Mouse (Mus musculus) v-Abl transformed pro-B cells (cell line): ENCODE data around the gene Cntn6.

Source experiments
- in situ Hi-C, 2 experiments: fragments of 400-800 bp; cut with MboI; formaldehyde crosslinking; loops; one replicate each; pipeline ENCODE4 v1.15.1; 2025; ENCODE audit not compliant: unreplicated experiment in 2 of 2

Cntn6 gene

GRCm38 (mm10) chr6:104492490-104493431 lies at the start of gene Cntn6:
Gene Cntn6 (plus strand): TSS chr6:104492790.
- in situ Hi-C loops, result no loop called here

DNA sequence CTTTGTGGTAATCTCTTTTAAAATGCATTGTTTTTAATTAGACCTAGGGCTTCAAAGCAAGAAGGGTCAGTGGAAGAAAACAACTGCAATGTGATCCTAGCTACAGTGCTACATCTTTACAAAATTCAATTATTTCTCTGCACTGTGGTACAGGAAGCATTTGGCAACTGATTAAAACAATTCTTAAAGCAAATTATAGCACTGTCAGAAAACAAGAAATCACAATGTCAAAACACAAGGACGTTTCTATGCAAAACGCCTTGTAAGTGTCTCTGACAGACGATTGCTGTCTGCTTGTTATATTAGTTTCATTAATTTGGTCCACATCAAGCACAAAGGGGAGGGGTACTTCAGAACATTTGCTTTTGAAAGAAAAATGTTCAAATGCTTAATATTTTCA lies 48.9 kb upstream of the Cntn6 start:
- in situ Hi-C loops, result no loop called here

- in situ Hi-C loops, result no loop called here
These were observed 21.9 kb upstream of the Cntn6 start for GRCm38 (mm10) chr6:104470706-104471105.

- in situ Hi-C loops, result no loop called here
These were observed 13.3 kb upstream of the Cntn6 start for GRCm38 (mm10) chr6:104479242-104479641.

DNA sequence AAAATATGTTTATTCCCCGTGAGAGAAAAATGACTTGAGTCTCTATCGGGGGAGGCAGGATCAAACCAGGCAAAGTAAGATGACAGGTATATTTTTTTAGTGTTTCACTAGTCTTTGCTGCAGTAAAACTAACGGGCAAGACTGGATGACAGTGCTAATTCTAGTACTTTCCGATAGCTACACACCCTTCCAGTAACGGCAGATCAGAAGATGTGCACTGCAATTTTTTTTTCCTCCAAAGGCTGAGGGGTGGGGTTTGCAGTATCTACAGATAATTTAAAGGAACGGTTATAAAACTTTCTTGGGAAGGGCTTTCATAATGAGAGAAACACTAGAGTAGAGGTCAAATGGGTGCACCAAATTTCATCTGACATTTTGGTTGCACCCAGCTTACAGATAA lies 869 bp downstream of the Cntn6 start:
- in situ Hi-C loops, result no loop called here

- in situ Hi-C loops, result no loop called here
These were observed 3.2 kb downstream of the Cntn6 start for GRCm38 (mm10) chr6:104495801-104496200.

GRCm38 (mm10) chr6:104563993-104564392 lies 71.4 kb downstream of the Cntn6 start:
- in situ Hi-C loops, result no loop called here

DNA sequence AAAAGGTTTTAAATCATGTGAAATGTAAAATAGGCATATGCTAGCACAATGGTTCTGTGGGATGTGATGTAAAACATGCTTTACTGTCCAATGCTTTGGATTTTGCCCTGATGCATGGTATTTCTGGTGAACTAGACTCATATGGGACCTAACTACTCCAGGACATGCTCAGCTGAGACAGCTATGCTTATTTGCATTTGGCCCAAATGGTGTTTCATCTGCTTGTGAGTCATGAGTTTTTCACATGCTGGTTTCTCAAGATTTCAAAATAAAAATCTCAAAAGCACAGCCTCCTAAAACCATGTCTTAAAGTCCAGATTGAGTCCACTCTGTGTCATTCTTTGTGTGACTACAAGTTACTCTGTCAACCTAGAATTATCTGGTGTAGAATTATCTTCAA lies 77.0 kb downstream of the Cntn6 start:
- in situ Hi-C loops, result no loop called here

DNA sequence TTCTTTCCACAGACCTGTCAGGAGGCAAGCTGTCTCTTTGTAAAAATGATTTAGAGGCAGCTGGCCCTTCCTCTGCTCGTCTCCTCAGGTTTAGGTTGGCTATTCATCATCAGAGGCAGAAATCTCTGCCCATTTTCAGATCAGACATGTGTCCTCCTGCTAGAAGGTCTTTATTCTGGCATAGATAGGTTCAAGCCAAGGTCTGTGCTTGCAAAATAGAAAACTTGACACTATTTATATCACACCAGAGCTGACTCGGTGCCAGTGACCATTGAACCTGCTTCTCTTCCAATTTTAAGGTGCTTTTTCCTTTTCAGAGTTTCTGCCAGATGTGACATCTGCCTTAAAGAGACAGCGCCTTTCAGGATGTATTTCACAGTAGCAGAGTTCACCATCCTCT lies 95.4 kb downstream of the Cntn6 start:
- in situ Hi-C loops, result no loop called here

- in situ Hi-C loops, result no loop called here
These were observed 108.3 kb downstream of the Cntn6 start for GRCm38 (mm10) chr6:104600838-104601397.

GRCm38 (mm10) chr6:104602894-104603293 lies 110.3 kb downstream of the Cntn6 start:
- in situ Hi-C loops, result no loop called here

DNA sequence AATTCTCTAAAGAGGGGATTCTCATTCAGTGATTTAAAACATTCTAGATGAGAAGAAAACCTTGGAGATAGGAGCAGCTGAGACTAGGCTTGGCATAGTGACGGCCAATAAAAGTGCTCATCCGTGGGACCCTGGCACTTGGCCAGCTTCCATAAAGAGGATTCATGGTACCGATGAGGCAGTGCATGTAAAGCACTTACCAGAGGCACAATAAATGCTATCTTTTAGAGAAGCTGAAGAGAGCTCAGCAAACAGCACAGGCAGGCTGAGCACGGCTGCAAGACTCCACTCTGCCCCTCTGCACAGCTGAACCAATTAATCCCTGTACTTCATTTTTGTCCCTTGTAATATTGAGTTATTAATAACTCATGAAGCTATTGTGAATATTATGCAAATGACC lies 110.8 kb downstream of the Cntn6 start:
- in situ Hi-C loops, result no loop called here

DNA sequence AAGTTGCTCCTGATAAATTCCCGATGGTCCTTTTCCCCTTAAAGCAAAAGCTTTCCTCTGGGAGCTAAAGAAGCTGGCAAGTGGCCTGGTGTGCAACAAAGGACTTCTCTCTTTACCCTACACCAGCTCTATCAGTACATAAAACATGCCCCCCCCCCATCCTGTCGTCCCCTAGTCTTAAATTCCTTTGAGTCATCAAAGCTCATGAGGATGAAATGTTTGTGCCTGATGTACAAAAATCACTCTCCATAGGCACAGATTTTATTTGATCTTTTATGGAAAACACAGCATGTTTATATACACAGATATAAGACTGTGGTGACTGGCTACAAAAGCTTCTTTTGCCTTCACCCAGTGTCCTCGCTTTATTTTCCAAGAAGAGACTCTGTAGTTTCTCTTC lies 112.6 kb downstream of the Cntn6 start:
- in situ Hi-C loops, result no loop called here

- in situ Hi-C loops, result no loop called here
These were observed 160.9 kb downstream of the Cntn6 start for GRCm38 (mm10) chr6:104653518-104653917.

DNA sequence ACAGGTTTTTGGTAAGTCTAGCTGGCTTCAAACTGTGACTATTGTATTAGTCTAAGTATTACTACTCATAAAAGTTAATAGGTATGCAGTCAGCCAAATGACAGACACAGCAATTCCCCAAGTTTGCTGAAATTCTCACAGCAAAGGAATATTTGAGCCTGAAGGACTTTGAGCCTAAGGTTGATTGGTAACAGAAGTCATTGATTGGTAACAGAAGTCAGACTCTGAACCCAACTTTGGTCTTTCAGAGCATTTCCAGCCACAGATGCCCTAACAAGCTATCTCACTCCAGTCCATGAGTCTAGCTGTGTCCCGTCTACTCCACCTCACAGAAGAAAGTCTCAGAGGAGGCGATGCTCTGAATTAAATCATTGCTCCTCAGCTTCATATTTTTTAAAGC lies 176.1 kb downstream of the Cntn6 start:
- in situ Hi-C loops, result no loop called here

DNA sequence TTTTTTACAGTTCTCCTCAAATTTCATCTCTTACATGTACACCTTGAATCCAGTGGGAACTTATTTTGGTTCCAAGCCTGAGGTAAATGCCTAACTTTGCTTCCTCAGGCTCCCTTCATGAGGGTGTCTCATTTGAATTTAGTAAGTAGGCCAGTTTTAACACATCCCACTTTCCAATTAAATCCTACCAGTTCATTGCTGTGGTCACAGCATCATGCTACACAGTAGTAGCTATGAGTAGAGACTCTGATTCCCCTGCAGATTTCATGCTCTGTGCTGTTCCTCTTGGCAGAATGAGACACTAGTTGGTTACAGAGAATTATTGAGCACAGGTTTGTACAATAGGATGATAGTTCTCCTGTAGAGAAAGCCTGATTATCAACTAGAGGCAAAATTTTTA lies 181.7 kb downstream of the Cntn6 start:
- in situ Hi-C loops, result no loop called here

DNA sequence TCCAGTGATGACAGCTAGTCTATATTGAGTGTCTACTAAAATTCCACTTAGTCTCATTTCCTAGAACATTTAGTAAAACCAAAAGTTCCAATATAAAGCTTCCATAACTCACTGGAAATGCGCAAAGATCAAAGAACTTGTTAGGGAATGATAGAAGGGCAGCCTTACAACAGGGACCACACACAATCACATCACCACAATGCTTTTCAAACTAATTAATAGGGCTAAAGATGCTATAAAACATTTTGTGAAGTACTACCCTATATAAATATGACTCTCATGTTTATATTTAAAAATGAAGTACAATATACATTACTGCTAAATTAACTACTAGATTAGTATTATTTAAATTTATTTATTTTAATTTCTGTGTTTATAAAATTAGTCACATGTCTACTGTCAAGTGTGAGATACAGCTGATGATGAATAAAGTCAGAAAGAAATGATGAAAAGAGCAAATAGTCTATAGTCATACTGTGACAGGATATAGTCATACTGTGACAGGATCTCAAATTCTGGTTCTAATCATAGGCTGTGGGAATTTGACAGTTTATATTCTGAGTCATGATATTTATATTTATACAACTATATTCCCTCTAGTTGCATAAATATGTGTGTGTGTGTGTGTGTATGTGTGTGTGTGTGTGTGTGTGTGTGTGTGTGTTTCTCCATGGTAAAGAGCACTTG lies 187.4 kb downstream of the Cntn6 start:
- in situ Hi-C loops, result no loop called here

DNA sequence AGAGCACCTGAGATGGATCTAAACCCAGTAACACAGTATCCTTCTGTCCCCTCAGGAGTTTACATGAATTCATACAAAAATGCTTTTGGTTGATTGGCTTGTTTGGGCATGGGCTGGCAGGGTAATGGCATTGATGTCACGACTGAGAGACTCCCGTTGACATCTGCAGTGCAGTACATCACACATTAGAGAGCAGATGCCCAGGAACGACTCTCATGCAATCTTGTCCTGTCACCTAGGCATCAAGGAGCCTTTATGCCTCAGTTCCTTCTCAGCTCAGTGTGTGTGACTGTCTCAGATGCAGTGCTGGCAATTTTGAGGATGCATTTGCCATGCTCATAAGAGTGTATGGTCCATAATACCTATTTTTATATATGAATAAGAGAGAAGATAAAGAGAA lies 195.4 kb downstream of the Cntn6 start:
- in situ Hi-C loops, result no loop called here

- in situ Hi-C loops, result no loop called here
These were observed 196.0 kb downstream of the Cntn6 start for GRCm38 (mm10) chr6:104688439-104689125.

DNA sequence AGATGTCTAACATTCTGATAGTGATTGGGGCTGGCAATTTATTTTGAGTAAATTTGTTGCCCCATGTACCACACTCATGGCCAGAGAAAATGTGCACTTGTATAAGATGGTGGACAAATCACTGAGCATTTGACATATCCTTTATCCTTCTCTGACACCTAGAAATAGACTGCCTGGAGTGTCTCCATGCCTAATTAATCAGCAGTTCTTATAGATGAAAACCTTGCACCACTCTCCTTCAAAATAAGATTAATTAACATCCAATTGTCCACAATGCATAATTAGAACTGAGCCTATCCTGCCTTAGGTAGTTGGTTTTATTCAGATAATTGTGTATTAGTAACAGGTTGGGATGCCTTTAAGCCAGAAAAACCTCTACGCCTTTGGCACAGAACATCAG lies 236.0 kb downstream of the Cntn6 start:
- in situ Hi-C loops, result no loop called here

DNA sequence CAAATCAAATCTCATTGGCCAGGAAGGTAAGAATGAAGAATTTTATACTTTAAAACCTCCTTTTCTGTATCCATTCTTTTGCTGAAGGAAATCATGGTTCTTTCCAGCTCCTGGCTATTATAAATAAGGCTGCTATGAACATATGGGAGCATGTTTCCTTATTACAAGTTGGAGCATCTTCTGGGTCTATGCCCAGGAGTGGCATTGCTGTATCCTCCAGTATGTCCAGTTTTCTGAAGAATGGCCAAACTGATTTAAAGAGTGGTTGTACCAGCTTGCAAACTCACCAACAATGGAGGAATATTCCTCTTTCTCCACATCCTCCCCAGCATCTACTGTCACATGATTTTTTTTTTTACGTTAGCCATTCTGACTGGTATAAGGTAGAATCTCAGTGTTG lies 241.7 kb downstream of the Cntn6 start:
- in situ Hi-C loops, result no loop called here
